Mouse (Mus musculus) stomach, embryonic 14.5 days (tissue): ENCODE measurements around the gene Ufsp1. TPM values are rescaled to one million over a fixed set of nuclear protein-coding genes. Genes with fewer than 3 reads are reported as not detected.

Experiments used
- ATAC-seq: fragments of 200-750 bp; cut with Nextera tagmentation; 2 replicates; pipeline ENCODE4 v1.8.0; 2017; ENCODE audit warnings: low read depth, moderate TSS enrichment; ENCODE audit not compliant: insufficient number of reproducible peaks, insufficient read depth, low FRiP score
- H3K27ac ChIP-seq: fragments of 300-500 bp; sonication (generic); 2 replicates; pipeline ENCODE4 v1.5.1; 2014; ENCODE audit warnings: mild to moderate bottlenecking, low read length, moderate library complexity, mixed read lengths
- H3K27me3 ChIP-seq: fragments of 300-500 bp; sonication (generic); 2 replicates; pipeline ENCODE4 v1.6.1; 2014; ENCODE audit warnings: low read length, control low read depth, mixed read lengths; ENCODE audit not compliant: control insufficient read depth, insufficient read depth
- H3K36me3 ChIP-seq: fragments of 300-500 bp; sonication (generic); 2 replicates; pipeline ENCODE4 v1.6.1; 2014; ENCODE audit warnings: mild to moderate bottlenecking, control low read depth, low read length, moderate library complexity, mixed read lengths; ENCODE audit not compliant: control insufficient read depth, insufficient read depth
- H3K4me1 ChIP-seq: fragments of 300-500 bp; sonication (generic); 2 replicates; pipeline ENCODE4 v1.6.1; 2014; ENCODE audit warnings: low read length, control low read depth, mixed read lengths; ENCODE audit not compliant: control insufficient read depth, insufficient read depth
- H3K4me2 ChIP-seq: fragments of 300-500 bp; sonication (generic); replicated peaks from 2 replicates; pipeline ENCODE4 v1.6.1; 2014; ENCODE audit warnings: low read depth, low read length, control low read depth
- H3K4me3 ChIP-seq: fragments of 300-500 bp; sonication (generic); 2 replicates; pipeline ENCODE4 v1.5.1; 2014; ENCODE audit warnings: low read depth, low read length, control low read depth
- H3K9ac ChIP-seq: fragments of 300-500 bp; sonication (generic); replicated peaks from 2 replicates; pipeline ENCODE4 v1.6.1; 2014; ENCODE audit warnings: low read depth, mild to moderate bottlenecking, control low read depth, low read length, moderate library complexity, mixed read lengths
- H3K9me3 ChIP-seq: fragments of 300-500 bp; sonication (generic); 2 replicates; pipeline ENCODE4 v1.6.1; 2016; ENCODE audit warnings: low read depth, low read length, control low read depth; ENCODE audit not compliant: control insufficient read depth
- WGBS: fragments of 180-500 bp; shearing (Covaris S2); extraction: QIAGEN DNeasy Blood & Tissue Kit; methylation state at CpG from one replicate; pipeline ENCODE4 v1.1.7; 2014; 5-methylcytosine and 5-hydroxymethylcytosine counted together
- polyA plus RNA-seq: library from polyadenylated mRNA; unstranded; fragments of >200 nt; fragmentation: Nextera tagmentation; extraction: Ambion mirVana; gene quantifications from 2 replicates; pipeline ENCODE4 v1.2.1, GENCODE M21; 2014

Ufsp1 gene
- polyA plus RNA-seq, 1 experiment from 2014 or later, result 8.5 TPM

- Histone ChIP-seq H3K4me3 (no peak overlapping the region), H3K9ac (no peak overlapping the region), H3K4me1 (peaks cover 21% of the 10 kb centered on the region), H3K4me2 (no peak overlapping the region), H3K27me3 (no peaks in the 10 kb centered on the region), H3K9me3 (no peaks in the 10 kb centered on the region), H3K36me3 (peaks cover 63% of the 10 kb centered on the region), H3K27ac (no peak overlapping the region)
- no peak for ATAC-seq
- 76% methylated on average over 3 of the region's 3 CpGs for WGBS
These were observed 9.7 kb downstream of the Ufsp1 start for GRCm38 (mm10) chr5:137304165-137304564.

- Histone ChIP-seq H3K9me3 (no peaks in the 10 kb centered on the region), H3K36me3 (peaks cover 63% of the 10 kb centered on the region), H3K27ac (no peak overlapping the region), H3K27me3 (no peaks in the 10 kb centered on the region), H3K4me1 (peaks cover 21% of the 10 kb centered on the region), H3K4me2 (peak overlapping the region; percentile 75; the same call in 1 of the 2 replicates), H3K9ac (no peak overlapping the region), H3K4me3 (no peak overlapping the region)
- ATAC-seq, result no peak
- 43% methylated on average over 4 of the region's 4 CpGs for WGBS
These were observed 10.4 kb downstream of the Ufsp1 start for GRCm38 (mm10) chr5:137304816-137305215.

DNA sequence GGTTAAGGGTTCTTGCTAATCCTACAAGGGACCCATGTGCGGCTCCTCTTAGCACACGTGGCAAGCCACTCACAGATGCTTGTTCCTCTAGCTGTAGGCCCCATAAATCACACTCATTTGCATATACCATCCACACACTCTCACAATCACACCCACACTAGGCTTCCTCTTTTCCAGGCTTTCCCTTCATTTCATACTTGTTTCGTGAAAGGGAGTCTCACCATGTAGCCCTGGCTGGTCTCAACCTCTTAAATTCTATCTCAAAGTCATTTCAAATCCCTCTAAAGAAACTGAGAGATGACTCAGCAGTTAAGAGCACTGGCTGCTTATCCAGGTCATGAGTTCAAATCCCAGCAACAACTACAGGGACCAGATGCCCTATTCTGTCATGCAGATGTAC, 11.4 kb downstream of the Ufsp1 start:
- Histone ChIP-seq H3K4me2 (peak overlapping the region; percentile 75), H3K27ac (no peak overlapping the region), H3K9ac (no peak overlapping the region), H3K27me3 (no peaks in the 10 kb centered on the region), H3K4me1 (peaks cover 21% of the 10 kb centered on the region), H3K4me3 (peak overlapping the region; percentile 73; the same call in 1 of the 2 replicates), H3K9me3 (no peaks in the 10 kb centered on the region), H3K36me3 (peaks cover 63% of the 10 kb centered on the region)
- WGBS, result 41% methylated on average over 3 of the region's 3 CpGs
- ATAC-seq, result no peak

GRCm38 (mm10) chr5:137306439-137307005, 12.1 kb downstream of the Ufsp1 start:
- no peaks in the 10 kb centered on the region for H3K9me3 ChIP-seq
- WGBS, result 10% methylated on average over 12 of the region's 12 CpGs
- no peak for ATAC-seq

DNA sequence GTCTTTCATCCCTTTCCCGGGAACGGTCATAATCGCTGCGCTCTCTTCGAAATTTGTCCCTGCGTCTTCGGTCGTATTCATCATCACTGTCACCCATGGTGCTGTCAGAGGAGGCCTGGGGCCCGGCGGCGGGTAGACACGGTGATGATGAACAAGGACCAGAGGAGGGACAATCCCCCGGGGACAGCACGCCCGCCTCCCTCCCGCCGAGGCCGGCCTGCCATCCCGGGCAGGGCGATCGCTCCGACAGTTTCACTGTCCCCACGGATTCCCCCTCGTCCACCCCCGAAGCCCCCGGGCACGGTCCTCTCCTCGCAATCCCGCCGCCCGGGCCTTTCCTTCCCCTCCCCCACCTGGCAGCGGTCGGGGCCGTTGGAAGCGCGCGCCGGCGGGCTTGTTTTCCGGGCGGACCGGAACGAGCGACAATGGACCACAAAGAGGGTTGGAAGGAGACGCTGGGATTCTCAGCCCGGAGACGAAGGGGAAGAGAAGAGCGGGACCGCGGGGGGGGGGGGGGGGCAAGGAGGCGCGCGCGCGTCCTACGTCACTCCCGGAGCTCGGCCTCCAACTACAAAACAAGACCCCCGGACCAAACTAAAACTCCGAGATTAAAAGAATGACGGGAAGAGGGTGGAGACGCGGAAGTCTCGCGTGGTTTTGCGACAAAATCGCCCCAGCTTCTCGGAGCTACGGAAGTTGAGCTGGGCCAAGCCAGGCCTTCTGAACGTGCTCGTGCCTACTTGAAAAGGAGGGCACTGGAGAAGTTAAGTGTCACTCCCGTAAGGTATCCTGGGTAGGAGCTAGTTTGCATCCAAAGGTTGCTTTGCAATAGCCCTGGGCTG, 12.9 kb downstream of the Ufsp1 start, which contains the start of gene Srrt:
Srrt (minus strand) TSS at position 604 of the 842 bp plus-strand sequence.
- H3K9ac ChIP-seq, result peak within 1 kb of the TSS; percentile 95
- H3K27ac ChIP-seq, result peak within 1 kb of the TSS; percentile 88
- H3K27me3 ChIP-seq, result no peaks in the 10 kb centered on the region
- peaks cover 26% of the 10 kb centered on the region for H3K4me1 ChIP-seq
- H3K36me3 ChIP-seq, result peaks cover 55% of the 10 kb centered on the region
- peak within 1 kb of the TSS; percentile 73 for H3K4me3 ChIP-seq
- under 1% methylated on average over 66 of the region's 72 CpGs for WGBS
- H3K9me3 ChIP-seq, result no peaks in the 10 kb centered on the region
- peak within 1 kb of the TSS; percentile 75 for H3K4me2 ChIP-seq
- peak; percentile 85 for ATAC-seq

More at GRCm38 (mm10) chr5:137306439-137307005, 12.1 kb downstream of the Ufsp1 start:
- Histone ChIP-seq H3K27ac (peak overlapping the region; percentile 88), H3K4me2 (peak overlapping the region; percentile 75), H3K27me3 (no peaks in the 10 kb centered on the region), H3K4me3 (peak overlapping the region; percentile 73), H3K4me1 (peaks cover 21% of the 10 kb centered on the region), H3K36me3 (peaks cover 60% of the 10 kb centered on the region), H3K9ac (peak overlapping the region; percentile 95)

DNA sequence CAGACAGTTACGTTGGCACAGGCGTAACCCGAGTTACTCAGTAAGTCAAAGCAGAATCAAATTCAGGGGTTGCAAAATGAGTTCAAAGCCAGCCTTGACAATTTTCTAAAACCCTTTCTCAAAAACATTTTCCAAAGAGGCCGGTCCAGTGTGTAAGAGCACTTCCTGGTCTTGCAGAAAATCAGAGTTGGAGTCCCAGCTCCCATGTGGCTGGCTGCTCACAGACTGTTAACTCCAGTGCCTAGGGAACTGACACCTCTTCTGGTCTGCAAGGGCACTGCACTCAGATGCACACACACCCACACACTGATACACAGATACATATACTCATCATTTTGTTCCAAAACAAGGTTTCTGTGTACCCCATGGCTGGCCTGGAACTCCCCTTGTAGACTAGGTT, 13.9 kb downstream of the Ufsp1 start:
- H3K9ac ChIP-seq, result no peak overlapping the region; the same call in 1 of the 2 replicates
- 91% methylated on average over 4 of the region's 4 CpGs for WGBS
- peaks cover 45% of the 10 kb centered on the region for H3K36me3 ChIP-seq
- H3K27me3 ChIP-seq, result no peaks in the 10 kb centered on the region
- H3K4me3 ChIP-seq, result peak overlapping the region; percentile 73
- no peaks in the 10 kb centered on the region for H3K9me3 ChIP-seq
- peaks cover 33% of the 10 kb centered on the region for H3K4me1 ChIP-seq
- no peak for ATAC-seq
- H3K27ac ChIP-seq, result peak overlapping the region; percentile 88; the same call in 1 of the 2 replicates
- peak overlapping the region; percentile 64 for H3K4me2 ChIP-seq

GRCm38 (mm10) chr5:137313466-137314192, 19.2 kb downstream of the Ufsp1 start:
- Histone ChIP-seq H3K4me3 (peak overlapping the region; percentile 77), H3K4me2 (peak overlapping the region; percentile 95), H3K9me3 (no peaks in the 10 kb centered on the region), H3K27ac (peak overlapping the region; percentile 92), H3K9ac (peak overlapping the region; percentile 84), H3K36me3 (peaks cover 35% of the 10 kb centered on the region), H3K27me3 (no peaks in the 10 kb centered on the region), H3K4me1 (peaks cover 25% of the 10 kb centered on the region)
- under 1% methylated on average over 22 of the region's 22 CpGs for WGBS
- peak; percentile 43; the same call in 1 of the 2 replicates for ATAC-seq
